Mouse (Mus musculus): ENCODE measurements around the gene Vti1a. TPM values are rescaled to one million over a fixed set of nuclear protein-coding genes. Genes with fewer than 3 reads are reported as not detected.

Vti1a gene
- polyA plus RNA-seq, 1 experiment from 2014 or later, result 27.8 TPM

DNA sequence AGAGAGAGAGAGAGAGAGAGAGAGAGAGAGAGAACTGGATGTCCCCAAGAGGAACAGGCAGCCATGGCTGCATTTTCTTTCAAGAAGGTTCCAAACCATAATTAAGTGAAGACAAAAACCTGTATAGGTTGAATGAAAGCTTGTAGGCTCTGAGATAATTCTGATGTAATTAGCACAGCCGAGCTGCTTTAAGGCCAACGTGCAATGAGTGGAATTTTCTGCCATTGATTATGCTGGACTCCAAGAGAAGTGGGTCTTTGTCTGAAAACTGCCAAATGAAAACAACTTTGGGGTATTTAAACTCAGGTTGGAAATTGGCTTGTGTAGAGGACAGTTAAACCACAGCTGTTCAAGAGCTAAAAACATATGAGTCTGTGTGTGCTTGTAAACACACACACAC is 281.2 kb downstream of the Vti1a start:
- Histone ChIP-seq H3K27ac (no peak overlapping the region), H3K36me3 (no peaks in the 10 kb centered on the region), H3K4me3 (no peak overlapping the region), H3K9me3 (no peaks in the 10 kb centered on the region), H3K9ac (no peak overlapping the region), H3K4me1 (peaks cover 55% of the 10 kb centered on the region), H3K27me3 (no peaks in the 10 kb centered on the region), H3K4me2 (no peak overlapping the region)
- ATAC-seq (ENCODE audit: borderline replicate concordance, extremely low read depth, low FRiP score, low TSS enrichment), result no peak
- WGBS, result 45% methylated on average over 2 of the region's 2 CpGs

DNA sequence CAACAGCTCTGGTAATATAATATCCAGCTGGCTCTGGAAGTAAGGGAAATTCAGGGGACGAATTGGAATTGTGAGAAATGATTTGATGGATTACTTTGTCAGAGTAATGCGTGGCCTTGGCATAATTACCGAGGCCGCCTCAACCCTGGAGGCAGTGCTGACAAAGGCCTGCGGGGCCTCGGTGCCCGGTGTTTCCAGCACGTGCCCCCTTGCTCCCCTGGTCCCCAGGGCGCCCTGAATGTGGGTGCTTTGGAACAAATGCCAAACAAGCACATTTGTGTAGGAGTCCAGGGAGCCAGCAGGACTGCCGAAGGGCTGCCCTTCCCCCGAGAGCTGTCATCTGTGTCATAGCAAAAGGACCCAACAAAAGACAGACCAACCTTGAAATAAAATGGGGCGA is 281.9 kb downstream of the Vti1a start:
- 61% methylated on average over 12 of the region's 12 CpGs for WGBS
- H3K27me3 ChIP-seq, result no peaks in the 10 kb centered on the region
- H3K27ac ChIP-seq, result no peak overlapping the region
- no peaks in the 10 kb centered on the region for H3K9me3 ChIP-seq
- H3K9ac ChIP-seq, result no peak overlapping the region
- H3K36me3 ChIP-seq, result no peaks in the 10 kb centered on the region
- H3K4me3 ChIP-seq, result no peak overlapping the region
- H3K4me2 ChIP-seq, result no peak overlapping the region
- no peak for ATAC-seq (ENCODE audit: borderline replicate concordance, extremely low read depth, low FRiP score, low TSS enrichment)
- peaks cover 51% of the 10 kb centered on the region for H3K4me1 ChIP-seq

DNA sequence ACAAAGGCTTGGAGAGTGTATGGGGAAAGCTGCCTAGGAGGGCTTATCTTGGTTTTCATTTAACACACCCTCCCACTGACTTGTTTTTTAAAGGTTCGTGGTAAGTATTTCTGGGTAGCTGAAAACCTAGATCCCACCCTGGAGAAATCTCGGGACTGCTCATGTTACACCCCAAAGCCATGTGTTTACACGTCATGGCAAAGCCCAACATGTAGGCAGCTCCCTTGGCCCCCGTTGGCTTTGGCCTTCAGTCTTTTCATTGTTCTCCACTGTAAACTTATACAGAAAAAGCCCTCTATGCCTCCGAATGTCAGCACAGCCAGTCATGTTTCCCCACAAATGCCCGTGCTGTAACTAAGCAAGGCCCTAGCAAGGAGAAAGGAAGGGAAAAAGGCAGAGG is 283.0 kb downstream of the Vti1a start:
- no peak overlapping the region for H3K9ac ChIP-seq
- no peak overlapping the region for H3K4me3 ChIP-seq
- no peak for ATAC-seq (ENCODE audit: borderline replicate concordance, extremely low read depth, low FRiP score, low TSS enrichment)
- H3K27ac ChIP-seq, result no peak overlapping the region
- H3K9me3 ChIP-seq, result no peaks in the 10 kb centered on the region
- no peaks in the 10 kb centered on the region for H3K36me3 ChIP-seq
- no peaks in the 10 kb centered on the region for H3K27me3 ChIP-seq
- H3K4me2 ChIP-seq, result no peak overlapping the region
- peaks cover 40% of the 10 kb centered on the region for H3K4me1 ChIP-seq
- 35% methylated on average over 6 of the region's 6 CpGs for WGBS

DNA sequence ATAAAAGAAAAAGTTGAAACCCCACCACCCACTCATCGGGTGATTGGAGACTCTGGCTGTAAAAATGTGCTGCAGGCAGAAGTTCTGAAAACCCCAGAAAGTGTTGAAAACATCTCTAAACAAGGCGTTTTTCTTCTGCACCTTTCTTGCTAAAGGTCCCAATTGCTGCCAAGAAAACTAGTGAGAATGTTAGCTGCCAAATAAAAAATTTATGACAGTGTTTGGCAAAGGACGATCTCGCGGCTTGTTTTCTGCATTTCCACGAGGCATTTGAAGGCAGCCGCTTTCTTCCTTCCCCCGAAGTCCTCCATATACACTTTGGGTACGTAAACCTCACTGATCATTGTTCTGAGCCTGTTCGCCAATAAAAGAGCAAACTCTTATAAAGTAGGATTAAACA is 291.6 kb downstream of the Vti1a start:
- Histone ChIP-seq H3K9me3 (no peaks in the 10 kb centered on the region), H3K4me3 (no peak overlapping the region), H3K36me3 (no peaks in the 10 kb centered on the region), H3K9ac (no peak overlapping the region), H3K27me3 (no peaks in the 10 kb centered on the region), H3K4me2 (no peak overlapping the region), H3K4me1 (0 out of 2 replicates have a peak, but pooled peaks cover 7% of the 10 kb centered on the region), H3K27ac (no peak overlapping the region)
- 50% methylated on average over 10 of the region's 10 CpGs for WGBS
- ATAC-seq (ENCODE audit: borderline replicate concordance, extremely low read depth, low FRiP score, low TSS enrichment), result no peak

DNA sequence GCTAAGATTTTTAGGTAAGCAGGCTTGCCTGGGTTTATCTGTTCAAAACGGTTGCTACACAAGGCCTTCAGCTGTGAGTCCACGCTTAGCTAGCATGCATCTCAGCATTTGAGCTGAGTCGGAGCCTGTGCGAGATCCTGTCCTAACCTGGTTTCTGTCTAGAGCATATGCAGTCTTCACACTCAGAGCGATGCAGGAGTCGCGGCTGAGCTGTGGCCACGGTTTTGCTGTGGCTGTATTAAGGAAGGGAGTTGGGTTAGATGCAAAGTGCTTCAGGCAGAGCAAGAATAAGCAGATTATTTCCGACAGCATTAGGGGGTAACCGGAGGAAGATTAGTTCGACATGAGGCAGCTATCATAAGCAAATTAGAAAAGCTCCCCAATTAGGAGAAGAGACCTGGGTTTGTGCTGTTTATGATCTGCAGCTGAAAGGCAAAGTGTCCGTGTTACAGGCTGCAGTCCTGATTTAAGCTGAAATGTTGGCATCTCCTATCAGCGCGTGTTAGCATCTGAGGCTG is 292.8 kb downstream of the Vti1a start:
- 0 out of 2 replicates have a peak, but pooled peaks cover 7% of the 10 kb centered on the region for H3K4me1 ChIP-seq
- no peak overlapping the region for H3K27ac ChIP-seq
- H3K9me3 ChIP-seq, result no peaks in the 10 kb centered on the region
- no peak overlapping the region for H3K4me3 ChIP-seq
- H3K9ac ChIP-seq, result no peak overlapping the region
- no peak for ATAC-seq (ENCODE audit: borderline replicate concordance, extremely low read depth, low FRiP score, low TSS enrichment)
- WGBS, result 88% methylated on average over 14 of the region's 14 CpGs
- no peak overlapping the region for H3K4me2 ChIP-seq
- no peaks in the 10 kb centered on the region for H3K36me3 ChIP-seq
- no peaks in the 10 kb centered on the region for H3K27me3 ChIP-seq

DNA sequence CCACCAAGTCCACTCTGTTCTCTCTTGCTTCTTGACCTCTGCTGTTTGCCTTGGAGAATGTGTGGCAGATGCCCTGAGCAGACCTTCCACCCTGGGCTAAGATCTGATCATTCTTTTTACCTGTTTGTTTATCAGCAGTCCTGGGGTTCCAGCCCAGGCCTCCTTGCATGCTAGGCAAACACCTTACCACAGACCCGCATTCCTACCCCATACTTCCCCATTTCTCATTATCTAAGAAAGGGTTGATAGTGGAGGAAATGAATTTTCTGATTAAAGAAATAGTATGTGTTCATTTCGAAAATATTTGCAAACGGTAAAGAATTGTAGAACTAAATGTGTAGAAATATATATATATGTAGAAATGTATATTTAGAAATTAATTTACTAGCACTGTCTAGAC is 293.7 kb downstream of the Vti1a start:
- no peak for ATAC-seq (ENCODE audit: borderline replicate concordance, extremely low read depth, low FRiP score, low TSS enrichment)
- H3K9me3 ChIP-seq, result no peaks in the 10 kb centered on the region
- H3K27me3 ChIP-seq, result no peaks in the 10 kb centered on the region
- 0 out of 2 replicates have a peak, but pooled peaks cover 7% of the 10 kb centered on the region for H3K4me1 ChIP-seq
- no peak overlapping the region for H3K4me2 ChIP-seq
- WGBS, result 70% methylated on average over 3 of the region's 3 CpGs
- H3K4me3 ChIP-seq, result no peak overlapping the region
- H3K9ac ChIP-seq, result no peak overlapping the region
- H3K27ac ChIP-seq, result no peak overlapping the region
- H3K36me3 ChIP-seq, result no peaks in the 10 kb centered on the region

DNA sequence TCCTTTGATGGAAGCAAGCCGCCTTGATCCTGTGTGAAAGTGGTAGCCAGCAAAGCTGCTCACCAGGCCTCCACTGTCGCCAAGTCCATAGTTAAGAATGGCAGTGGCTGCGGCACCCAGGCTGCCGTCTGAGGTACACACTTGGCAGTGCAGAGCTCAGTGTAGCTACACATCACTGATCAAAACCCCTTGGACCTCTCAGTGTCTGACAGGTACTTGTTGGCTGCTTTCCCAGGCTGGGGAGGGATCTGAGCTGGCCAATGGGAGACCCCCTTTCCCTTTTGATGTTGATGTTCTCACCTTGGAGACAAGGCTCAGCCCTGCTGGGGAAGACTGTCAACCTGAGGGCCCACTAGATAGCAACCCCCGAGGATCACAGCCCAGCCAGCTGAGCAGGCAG is 299.6 kb downstream of the Vti1a start:
- 53% methylated on average over 5 of the region's 5 CpGs for WGBS
- Histone ChIP-seq H3K9ac (no peak overlapping the region), H3K36me3 (no peaks in the 10 kb centered on the region), H3K27me3 (no peaks in the 10 kb centered on the region), H3K4me1 (peaks cover 8% of the 10 kb centered on the region), H3K9me3 (no peaks in the 10 kb centered on the region), H3K4me2 (no peak overlapping the region), H3K27ac (no peak overlapping the region), H3K4me3 (no peak overlapping the region)
- ATAC-seq (ENCODE audit: borderline replicate concordance, extremely low read depth, low FRiP score, low TSS enrichment), result peak; percentile 62

DNA sequence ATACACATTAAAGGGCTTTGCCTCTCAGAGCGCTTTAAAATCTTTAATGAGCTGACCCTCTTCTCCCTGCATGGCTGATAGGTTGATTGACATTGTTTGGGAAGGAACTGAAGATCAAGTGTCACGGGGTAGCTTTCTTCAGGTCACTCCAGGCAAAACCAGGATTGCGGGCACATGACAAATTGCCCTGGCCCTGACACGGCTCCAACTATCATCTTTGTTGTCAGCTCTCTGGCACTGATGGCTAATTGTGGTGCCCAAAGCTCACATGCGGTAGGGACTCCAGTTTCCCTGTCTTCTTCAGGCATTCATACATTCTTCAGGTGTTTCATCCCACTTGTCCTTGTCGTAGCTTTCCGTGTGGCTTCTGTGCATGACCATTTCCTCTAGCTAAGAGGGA is 300.2 kb downstream of the Vti1a start:
- Histone ChIP-seq H3K36me3 (no peaks in the 10 kb centered on the region), H3K4me3 (no peak overlapping the region), H3K9ac (no peak overlapping the region), H3K27me3 (no peaks in the 10 kb centered on the region), H3K4me1 (peaks cover 13% of the 10 kb centered on the region), H3K27ac (no peak overlapping the region), H3K4me2 (no peak overlapping the region), H3K9me3 (no peaks in the 10 kb centered on the region)
- no peak for ATAC-seq (ENCODE audit: borderline replicate concordance, extremely low read depth, low FRiP score, low TSS enrichment)
- 55% methylated on average over 7 of the region's 7 CpGs for WGBS

DNA sequence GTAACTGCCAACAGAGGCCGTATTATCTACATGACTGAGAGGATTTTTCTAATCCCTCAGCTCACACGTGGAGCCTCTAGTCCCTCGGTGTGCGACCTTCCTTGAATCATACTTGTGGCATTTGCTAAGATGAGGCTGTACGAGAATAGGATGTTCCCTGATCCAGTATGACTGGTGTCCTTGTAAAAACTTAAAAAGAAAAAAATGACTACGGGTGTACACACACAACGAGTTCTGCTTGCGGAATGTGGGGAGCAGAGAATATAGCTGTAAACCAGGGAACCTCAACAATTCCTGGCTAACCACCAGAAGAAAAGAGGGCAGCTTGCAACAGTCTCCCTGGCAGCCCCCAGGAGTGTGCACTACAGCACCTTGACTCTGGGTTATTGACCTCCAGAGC is 300.8 kb downstream of the Vti1a start:
- no peak for ATAC-seq (ENCODE audit: borderline replicate concordance, extremely low read depth, low FRiP score, low TSS enrichment)
- 53% methylated on average over 8 of the region's 8 CpGs for WGBS
- peaks cover 15% of the 10 kb centered on the region for H3K4me1 ChIP-seq

DNA sequence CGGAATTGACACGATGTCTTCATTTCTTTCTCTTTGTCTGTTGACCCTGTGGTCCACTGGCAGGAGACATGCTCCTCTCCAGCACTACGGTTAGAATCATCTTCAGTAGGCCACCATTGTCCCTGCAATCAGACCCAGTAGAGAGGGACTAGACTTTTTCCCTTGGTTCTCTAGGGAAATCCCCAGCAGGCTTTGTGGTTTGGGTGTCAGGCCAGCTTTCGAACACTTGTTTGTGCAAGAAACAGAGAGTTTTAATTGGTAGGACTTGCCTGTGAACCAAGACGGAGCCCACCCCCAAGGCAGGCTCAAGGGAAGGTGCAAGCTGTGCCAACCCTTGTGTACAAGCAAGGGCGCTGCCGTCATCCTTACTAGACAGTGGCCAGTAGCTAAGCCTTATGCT is 302.5 kb downstream of the Vti1a start:
- H3K9ac ChIP-seq, result no peak overlapping the region
- peaks cover 15% of the 10 kb centered on the region for H3K4me1 ChIP-seq
- H3K27ac ChIP-seq, result no peak overlapping the region
- H3K4me3 ChIP-seq, result no peak overlapping the region
- H3K36me3 ChIP-seq, result no peaks in the 10 kb centered on the region
- no peaks in the 10 kb centered on the region for H3K27me3 ChIP-seq
- H3K4me2 ChIP-seq, result no peak overlapping the region
- no peaks in the 10 kb centered on the region for H3K9me3 ChIP-seq
- no peak for ATAC-seq (ENCODE audit: borderline replicate concordance, extremely low read depth, low FRiP score, low TSS enrichment)
- WGBS, result 91% methylated on average over 7 of the region's 7 CpGs

More for the DNA sequence above, 300.8 kb downstream of the Vti1a start:
- no peak overlapping the region for H3K27ac ChIP-seq
- H3K27me3 ChIP-seq, result no peaks in the 10 kb centered on the region
- H3K4me3 ChIP-seq, result no peak overlapping the region
- H3K4me2 ChIP-seq, result no peak overlapping the region
- no peaks in the 10 kb centered on the region for H3K36me3 ChIP-seq
- no peak overlapping the region for H3K9ac ChIP-seq
- H3K9me3 ChIP-seq, result no peaks in the 10 kb centered on the region

DNA sequence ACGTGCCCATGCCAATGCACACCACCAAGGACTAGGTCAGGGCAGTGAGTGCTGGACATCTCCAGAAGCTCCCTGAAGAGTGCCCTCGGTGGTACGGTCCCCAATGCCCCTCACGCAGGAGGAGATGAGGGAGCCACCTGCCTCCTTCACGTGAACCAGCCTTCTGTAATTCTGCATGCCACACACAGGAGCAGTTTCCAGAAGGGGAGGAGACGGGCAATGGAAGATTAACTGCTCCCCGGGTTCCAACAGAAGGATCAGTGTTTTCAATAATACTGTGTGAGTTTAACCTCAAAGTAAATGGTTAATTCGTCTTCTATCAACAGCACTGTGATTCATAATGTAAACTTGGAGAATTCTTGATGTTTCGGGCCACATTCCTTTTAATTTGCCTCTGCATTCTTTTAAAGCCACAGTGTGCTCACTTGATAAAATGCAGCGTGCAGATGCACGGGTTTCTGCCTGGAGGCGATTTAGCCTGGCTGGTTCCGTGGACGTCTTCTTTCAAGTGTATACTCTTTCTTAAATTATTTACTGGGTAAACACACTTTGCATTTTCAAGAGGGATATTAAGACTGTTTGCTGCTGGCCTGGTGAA is 304.4 kb downstream of the Vti1a start:
- Histone ChIP-seq H3K9me3 (no peaks in the 10 kb centered on the region), H3K27ac (no peak overlapping the region), H3K4me3 (no peak overlapping the region), H3K4me2 (peak overlapping the region; percentile 2; the same call in 1 of the 2 replicates), H3K4me1 (peaks cover 15% of the 10 kb centered on the region), H3K9ac (no peak overlapping the region), H3K27me3 (no peaks in the 10 kb centered on the region), H3K36me3 (no peaks in the 10 kb centered on the region)
- 23% methylated on average over 14 of the region's 14 CpGs for WGBS
- no peak for ATAC-seq (ENCODE audit: borderline replicate concordance, extremely low read depth, low FRiP score, low TSS enrichment)

DNA sequence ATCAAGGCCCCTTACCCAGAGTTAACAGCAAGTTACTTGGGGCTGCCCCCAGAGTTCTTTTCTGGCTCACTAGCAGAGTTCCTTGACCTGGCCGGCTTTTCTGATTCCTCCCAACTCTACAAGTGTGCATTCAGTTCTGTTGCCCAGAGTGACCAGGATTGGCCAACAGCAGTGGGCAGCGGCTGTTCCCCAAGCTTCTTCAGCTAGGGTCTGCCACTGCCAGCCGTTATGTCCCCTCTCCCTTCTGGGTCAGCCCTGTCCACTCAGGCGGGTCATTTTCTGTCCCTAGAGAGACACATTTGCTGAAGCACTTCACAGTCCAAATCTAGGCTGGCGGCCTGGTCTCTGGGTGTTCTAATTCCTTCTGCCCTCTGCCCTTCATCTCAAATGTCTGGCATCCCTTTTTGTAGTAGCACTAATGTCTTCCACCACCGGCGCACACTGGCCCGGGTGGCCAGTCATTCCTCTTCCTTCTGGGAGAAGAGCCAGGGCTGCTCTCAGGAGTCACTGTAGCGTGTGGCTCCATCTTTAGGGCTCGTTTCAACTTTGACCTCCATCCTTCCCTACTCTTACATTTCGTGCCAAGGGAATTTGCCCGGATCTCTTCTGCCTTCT is 305.0 kb downstream of the Vti1a start:
- peaks cover 15% of the 10 kb centered on the region for H3K4me1 ChIP-seq
- H3K27ac ChIP-seq, result no peak overlapping the region
- no peaks in the 10 kb centered on the region for H3K36me3 ChIP-seq
- ATAC-seq (ENCODE audit: borderline replicate concordance, extremely low read depth, low FRiP score, low TSS enrichment), result no peak
- no peaks in the 10 kb centered on the region for H3K9me3 ChIP-seq
- H3K9ac ChIP-seq, result no peak overlapping the region
- H3K4me3 ChIP-seq, result no peak overlapping the region
- 51% methylated on average over 12 of the region's 12 CpGs for WGBS
- H3K27me3 ChIP-seq, result no peaks in the 10 kb centered on the region
- no peak overlapping the region for H3K4me2 ChIP-seq
